Mouse (Mus musculus): Measurements from ENCODE around the gene Gfm1. TPM values are rescaled to one million over a fixed set of nuclear protein-coding genes. Genes with fewer than 3 reads are reported as not detected.
A peak's percentile ranks its signal among the peaks of the same experiment; 100 is the strongest.

The Gfm1 gene
- polyA plus RNA-seq, 1 experiment = 0.59 TPM

DNA sequence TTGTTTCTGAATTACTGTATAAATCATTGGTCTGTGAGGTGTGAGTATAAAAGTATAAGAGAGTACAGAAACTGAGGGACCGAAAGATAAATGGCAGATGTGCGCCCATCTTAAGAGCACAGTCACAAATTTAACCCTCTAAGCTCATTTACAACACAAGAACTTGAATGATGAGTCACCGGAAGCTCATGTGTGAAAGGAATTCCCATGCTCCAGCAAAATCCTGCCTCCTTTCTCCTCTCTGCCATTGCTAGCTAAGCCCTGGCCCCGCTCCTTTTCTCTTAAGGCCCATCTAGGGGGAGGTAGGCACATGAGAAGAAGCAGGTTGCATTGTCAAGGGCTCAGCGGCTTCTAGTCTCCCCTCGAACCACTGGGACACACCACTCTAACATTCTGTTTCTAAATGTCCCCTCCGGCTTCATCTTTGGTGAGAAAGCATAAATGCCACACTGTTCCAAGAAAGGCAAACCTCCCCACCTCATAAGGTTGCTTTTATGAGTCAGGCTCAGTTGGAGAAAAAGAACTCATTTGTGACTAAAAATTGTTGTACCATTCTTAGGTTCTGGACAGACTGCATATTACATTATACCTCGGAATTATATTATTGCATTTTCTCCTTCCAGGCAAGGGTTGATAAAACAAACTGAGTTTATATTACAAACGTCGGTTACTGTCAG is 78.5 kb downstream of the Gfm1 start:
- Histone ChIP-seq H3K4me3 (replicated peaks) (no peak overlapping the region), H3K4me1 (ENCODE audit: control insufficient read depth) (no peaks in the 10 kb centered on the region), H3K27me3 (ENCODE audit: control insufficient read depth) (peaks cover under 1% of the 10 kb centered on the region), H3K36me3 (ENCODE audit: control insufficient read depth) (no peaks in the 10 kb centered on the region), H3K9me3 (ENCODE audit: control insufficient read depth, low read length) (no peaks in the 10 kb centered on the region)
- no peak for TF ChIP-seq TAL1 (IDR thresholded peaks at IDR 0.05; ENCODE audit: low read length)
- TF ChIP-seq GATA1 (IDR thresholded peaks at IDR 0.05; ENCODE audit: low read length) = no peak

DNA sequence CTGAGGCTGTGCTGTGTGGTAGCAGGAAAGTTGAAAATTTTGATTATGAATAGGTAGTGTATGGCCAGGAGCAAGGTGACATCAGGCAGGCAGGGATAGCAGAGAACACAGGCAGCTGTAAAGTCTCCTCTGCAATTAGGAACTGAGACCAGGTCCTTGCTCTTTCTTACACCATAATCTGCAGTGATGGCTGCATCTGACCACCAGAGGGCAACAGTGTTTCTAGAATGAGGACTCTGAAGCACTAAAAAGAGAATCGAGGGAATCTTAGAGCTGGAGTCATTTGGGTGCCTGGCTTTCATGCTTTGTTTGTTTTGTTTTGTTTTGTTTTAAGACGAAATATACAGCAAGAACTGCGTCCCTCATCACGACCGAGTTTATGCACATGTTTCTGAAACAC is 82.9 kb downstream of the Gfm1 start:
- Histone ChIP-seq H3K9me3 (ENCODE audit: control insufficient read depth, low read length) (no peaks in the 10 kb centered on the region), H3K4me3 (replicated peaks) (no peak overlapping the region), H3K36me3 (ENCODE audit: control insufficient read depth) (no peaks in the 10 kb centered on the region), H3K27me3 (ENCODE audit: control insufficient read depth) (peaks cover 35% of the 10 kb centered on the region), H3K4me1 (ENCODE audit: control insufficient read depth) (no peaks in the 10 kb centered on the region)
- TF ChIP-seq GATA1 (IDR thresholded peaks at IDR 0.05; ENCODE audit: low read length) (no peak), TAL1 (IDR thresholded peaks at IDR 0.05; ENCODE audit: low read length) (no peak)

DNA sequence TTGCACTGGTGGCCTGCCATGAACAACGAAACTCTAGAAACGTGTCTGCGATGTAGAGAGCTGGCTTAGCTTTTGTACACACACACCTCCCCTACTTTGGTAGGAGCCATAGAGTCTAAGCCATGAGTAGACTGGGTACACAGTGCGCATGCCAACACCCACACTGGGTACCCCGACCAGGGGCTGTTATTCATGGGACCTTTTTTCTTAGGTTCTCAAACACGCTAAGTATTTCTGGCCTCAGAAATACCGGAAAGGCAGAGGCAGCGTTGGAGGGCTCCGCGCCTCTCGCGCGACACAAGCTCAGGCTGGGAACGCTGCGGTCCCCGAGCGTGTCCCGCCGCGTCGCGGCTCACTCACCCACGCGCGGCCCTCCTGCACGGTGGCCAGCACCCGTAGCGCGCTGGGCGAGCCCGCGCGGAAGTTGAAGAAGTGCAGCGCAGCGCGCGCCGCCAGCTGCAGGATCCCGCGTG is 84.9 kb downstream of the Gfm1 start:
- Histone ChIP-seq H3K4me1 (ENCODE audit: control insufficient read depth) (no peaks in the 10 kb centered on the region), H3K36me3 (ENCODE audit: control insufficient read depth) (no peaks in the 10 kb centered on the region), H3K9me3 (ENCODE audit: control insufficient read depth, low read length) (no peaks in the 10 kb centered on the region), H3K27me3 (ENCODE audit: control insufficient read depth) (peaks cover 35% of the 10 kb centered on the region), H3K4me3 (replicated peaks) (peak overlapping the region; percentile 41)
- TF ChIP-seq TAL1 (IDR thresholded peaks at IDR 0.05; ENCODE audit: low read length) (no peak), GATA1 (IDR thresholded peaks at IDR 0.05; ENCODE audit: low read length) (no peak)

DNA sequence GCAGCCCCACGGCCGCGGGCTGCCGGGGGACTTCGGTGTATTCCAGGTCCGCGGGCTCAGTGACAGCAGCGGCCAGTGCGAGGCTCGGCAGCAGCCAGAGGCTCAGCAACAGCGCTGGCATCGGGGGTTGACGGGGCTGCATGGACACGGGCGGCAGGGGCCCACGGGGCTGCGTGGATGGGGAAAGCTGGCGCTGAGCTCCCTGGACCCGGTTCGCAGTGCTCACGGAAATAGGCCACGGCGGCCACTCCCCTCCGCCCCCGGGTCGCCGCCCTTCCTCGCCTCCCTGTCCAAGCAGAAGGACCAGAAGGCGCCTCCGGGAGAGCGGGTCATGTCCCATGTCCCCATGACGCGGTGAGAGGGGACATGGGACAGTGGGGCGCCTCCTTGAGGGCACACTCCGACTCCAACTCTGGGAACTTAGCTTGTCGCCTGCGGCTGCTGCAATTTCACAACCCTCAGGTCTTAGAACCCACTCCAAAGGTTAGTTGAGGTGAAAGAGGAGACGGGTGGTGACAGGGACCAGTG is 85.4 kb downstream of the Gfm1 start, which contains the start of gene Rarres1:
Rarres1 (minus strand) TSS at position 250 of the 528 bp plus-strand sequence.
- Histone ChIP-seq H3K9me3 (ENCODE audit: control insufficient read depth, low read length) (no peaks in the 10 kb centered on the region), H3K36me3 (ENCODE audit: control insufficient read depth) (no peaks in the 10 kb centered on the region), H3K4me3 (replicated peaks) (peak within 1 kb of the TSS; percentile 41), H3K4me1 (ENCODE audit: control insufficient read depth) (no peaks in the 10 kb centered on the region), H3K27me3 (ENCODE audit: control insufficient read depth) (peaks cover 35% of the 10 kb centered on the region)
- no peak for TF ChIP-seq GATA1 (IDR thresholded peaks at IDR 0.05; ENCODE audit: low read length)
- no peak for TF ChIP-seq TAL1 (IDR thresholded peaks at IDR 0.05; ENCODE audit: low read length)

DNA sequence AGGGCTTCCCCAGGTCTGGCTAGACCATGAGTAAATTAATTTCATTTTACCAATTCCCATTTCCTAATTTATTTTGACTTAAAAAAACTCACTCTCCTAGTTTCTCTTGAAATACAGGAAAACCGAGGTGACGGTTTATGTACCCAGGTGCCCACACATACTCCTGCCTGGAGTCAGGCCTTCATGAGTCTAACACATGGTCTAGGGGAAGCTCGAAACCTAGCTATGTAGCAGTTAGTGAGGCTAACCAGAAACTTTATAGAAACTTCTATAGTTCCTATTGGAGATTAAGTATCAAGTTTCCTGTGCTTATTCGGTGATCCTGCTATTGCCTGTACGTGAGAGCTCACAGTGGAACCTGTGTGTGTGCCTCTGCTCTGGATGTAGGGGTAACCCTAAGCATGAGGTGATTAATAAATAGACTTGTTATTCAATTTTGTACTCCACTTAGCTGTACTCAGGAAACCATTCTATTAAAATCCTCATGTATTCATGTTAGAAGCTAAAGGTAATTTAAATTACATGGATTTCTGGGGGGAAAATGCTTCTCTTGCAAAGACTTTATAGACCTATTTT is 90.8 kb downstream of the Gfm1 start:
- no peak overlapping the region for H3K4me3 ChIP-seq (replicated peaks)
- peaks cover 13% of the 10 kb centered on the region for H3K27me3 ChIP-seq (ENCODE audit: control insufficient read depth)
- H3K9me3 ChIP-seq (ENCODE audit: control insufficient read depth, low read length) = no peaks in the 10 kb centered on the region
- H3K4me1 ChIP-seq (ENCODE audit: control insufficient read depth) = peaks cover 1% of the 10 kb centered on the region; the same call in 1 of the 2 replicates
- TF ChIP-seq TAL1 (IDR thresholded peaks at IDR 0.05; ENCODE audit: low read length) (no peak), GATA1 (IDR thresholded peaks at IDR 0.05; ENCODE audit: low read length) (no peak)
- H3K36me3 ChIP-seq (ENCODE audit: control insufficient read depth) = no peaks in the 10 kb centered on the region

DNA sequence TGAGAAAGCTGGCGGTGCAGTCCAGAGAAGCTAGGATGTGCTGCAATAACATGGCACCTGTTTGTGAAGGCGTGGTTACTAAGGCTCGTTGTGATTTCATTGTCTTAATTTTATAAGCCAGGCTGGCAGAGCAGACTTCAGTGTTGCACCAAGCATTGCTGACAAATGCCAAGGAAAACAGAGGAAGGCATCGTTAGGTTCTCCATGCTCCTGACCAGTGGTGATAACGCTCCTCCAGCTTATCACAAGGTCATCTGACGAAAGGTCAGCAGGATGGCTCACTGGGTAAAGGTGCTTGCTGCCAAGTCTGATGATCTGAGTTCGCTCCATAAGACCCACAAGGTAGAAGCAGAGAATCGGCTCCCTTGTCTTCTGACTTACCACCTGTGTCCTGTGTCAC is 92.8 kb downstream of the Gfm1 start:
- peaks cover 1% of the 10 kb centered on the region; the same call in 1 of the 2 replicates for H3K4me1 ChIP-seq (ENCODE audit: control insufficient read depth)
- no peaks in the 10 kb centered on the region for H3K9me3 ChIP-seq (ENCODE audit: control insufficient read depth, low read length)
- no peak overlapping the region for H3K4me3 ChIP-seq (replicated peaks)
- H3K27me3 ChIP-seq (ENCODE audit: control insufficient read depth) = no peaks in the 10 kb centered on the region; the same call in 1 of the 2 replicates
- TF ChIP-seq TAL1 (IDR thresholded peaks at IDR 0.05; ENCODE audit: low read length) (no peak), GATA1 (IDR thresholded peaks at IDR 0.05; ENCODE audit: low read length) (no peak)
- no peaks in the 10 kb centered on the region for H3K36me3 ChIP-seq (ENCODE audit: control insufficient read depth)

DNA sequence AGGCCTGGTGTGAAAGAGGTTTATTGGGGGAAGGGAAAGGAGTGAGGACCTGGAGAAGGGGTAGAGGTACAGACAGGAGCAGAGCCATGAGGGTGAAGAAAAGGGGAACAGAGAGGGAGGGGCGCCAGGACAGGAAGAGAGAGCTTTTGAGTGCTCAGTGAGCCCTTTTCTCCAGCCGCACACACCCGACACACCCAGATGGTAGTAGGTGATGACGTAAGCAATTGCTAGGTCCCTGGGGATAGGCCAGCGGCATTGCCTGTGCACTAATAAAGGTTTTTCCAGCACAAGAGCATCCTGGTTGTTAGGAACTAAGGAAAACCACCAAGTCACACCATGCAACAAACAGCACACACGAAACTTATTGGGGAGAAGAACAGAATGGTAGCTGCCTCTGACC is 94.9 kb downstream of the Gfm1 start:
- TF ChIP-seq TAL1 (IDR thresholded peaks at IDR 0.05; ENCODE audit: low read length) (no peak), GATA1 (IDR thresholded peaks at IDR 0.05; ENCODE audit: low read length) (no peak)
- Histone ChIP-seq H3K9me3 (ENCODE audit: control insufficient read depth, low read length) (no peaks in the 10 kb centered on the region), H3K4me3 (replicated peaks) (no peak overlapping the region), H3K4me1 (ENCODE audit: control insufficient read depth) (peaks cover 1% of the 10 kb centered on the region; the same call in 1 of the 2 replicates), H3K36me3 (ENCODE audit: control insufficient read depth) (no peaks in the 10 kb centered on the region), H3K27me3 (ENCODE audit: control insufficient read depth) (no peaks in the 10 kb centered on the region)

Other genes with a start within 250 kb of the Gfm1 start
- 0.37 TPM in 1 of 2 replicates, not detected in the other for gene Mlf1, start 56.0 kb upstream of the Gfm1 start, polyA plus RNA-seq (2012)
- gene Gm17402, start 54.9 kb upstream of the Gfm1 start, polyA plus RNA-seq (2012) = not detected in 2 replicates
- gene Lxn, start 33.8 kb downstream of the Gfm1 start, polyA plus RNA-seq (2012) = 0.20 and 0.21 TPM in 2 replicates
- gene Rarres1, start 85.4 kb downstream of the Gfm1 start, polyA plus RNA-seq (2012) = 0.03 TPM in 2 replicates
- gene Mfsd1, start 152.6 kb downstream of the Gfm1 start, polyA plus RNA-seq (2012) = 0.52 and 0.82 TPM in 2 replicates